Mouse (Mus musculus) E14TG2a.4 (cell line): ENCODE measurements around the gene Fam171a1.

ENCODE experiments used
- CTCF ChIP-seq: conservative IDR thresholded peaks from 2 replicates; pipeline ENCODE4 v1.5.1; 2014; ENCODE audit warnings: low read length
- NANOG ChIP-seq: IDR thresholded peaks from 2 replicates; pipeline ENCODE4 v1.6.1; 2014; ENCODE audit warnings: borderline replicate concordance, low read length, mixed read lengths
- POU5F1 ChIP-seq: IDR thresholded peaks from 2 replicates; pipeline ENCODE4 v1.6.1; 2014; ENCODE audit warnings: low read length, borderline replicate concordance

- TF ChIP-seq CTCF, result no peak
- TF ChIP-seq NANOG, result no peak
- TF ChIP-seq POU5F1, result no peak
Measured at GRCm38 (mm10) chr2:3128910-3129309, 14.9 kb downstream of the Fam171a1 start.
